Mouse (Mus musculus) embryonic stem cell, embryonic (primary cell): ENCODE measurements around the gene Rap1gap2.

Source experiments
- CTCF ChIA-PET, 4 experiments: fragments of 300-600 bp in 2 of 4; fragments of 350-600 bp in 2 of 4; sonication (Branson Sonifier 250); formaldehyde crosslinking; loops; one replicate each; lab custom pipeline; 2022; ENCODE audit warnings: inconsistent platforms in 2 of 4; lab: Charles Lee
- POLR2A ChIA-PET, 4 experiments: fragments of 300-600 bp in 2 of 4; fragments of 350-600 bp in 2 of 4; sonication (Branson Sonifier 250); formaldehyde crosslinking; loops; one replicate each; lab custom pipeline; 2022; ENCODE audit warnings: antibody characterized with exemption in 4 of 4, inconsistent platforms in 1 of 4; lab: Charles Lee

Gene Rap1gap2

DNA sequence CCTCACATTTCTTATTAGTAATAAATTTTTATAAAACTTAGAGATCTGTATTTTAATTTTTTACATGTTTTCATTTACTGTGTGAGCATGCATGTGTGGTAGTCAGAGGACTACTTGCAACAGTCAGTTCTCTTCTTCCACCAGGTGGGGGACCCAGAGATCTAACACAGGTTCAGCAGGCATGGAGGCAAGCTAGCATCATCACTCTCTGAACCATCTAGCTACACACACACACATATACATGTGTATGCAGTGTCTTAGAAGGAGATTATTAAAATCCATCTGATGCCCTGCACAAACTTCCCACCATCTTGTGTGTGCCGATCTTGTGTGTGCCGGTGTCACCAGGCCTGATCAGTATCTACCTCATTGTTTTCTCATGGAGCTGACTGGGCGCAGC, 233.9 kb downstream of the Rap1gap2 start:
- ChIA-PET POLR2A (interaction anchor here (0.7 to 2.4 kb wide), 13 partner anchors 10 to 171 kb away, joined by 3 to 16 read pairs (median 4); no protein-coding TSS in a partner anchor), CTCF (interaction anchor here (0.6 to 3.8 kb wide), 50 partner anchors 9 to 793 kb away, joined by 3 to 59 read pairs (median 4); no protein-coding TSS in a partner anchor)

DNA sequence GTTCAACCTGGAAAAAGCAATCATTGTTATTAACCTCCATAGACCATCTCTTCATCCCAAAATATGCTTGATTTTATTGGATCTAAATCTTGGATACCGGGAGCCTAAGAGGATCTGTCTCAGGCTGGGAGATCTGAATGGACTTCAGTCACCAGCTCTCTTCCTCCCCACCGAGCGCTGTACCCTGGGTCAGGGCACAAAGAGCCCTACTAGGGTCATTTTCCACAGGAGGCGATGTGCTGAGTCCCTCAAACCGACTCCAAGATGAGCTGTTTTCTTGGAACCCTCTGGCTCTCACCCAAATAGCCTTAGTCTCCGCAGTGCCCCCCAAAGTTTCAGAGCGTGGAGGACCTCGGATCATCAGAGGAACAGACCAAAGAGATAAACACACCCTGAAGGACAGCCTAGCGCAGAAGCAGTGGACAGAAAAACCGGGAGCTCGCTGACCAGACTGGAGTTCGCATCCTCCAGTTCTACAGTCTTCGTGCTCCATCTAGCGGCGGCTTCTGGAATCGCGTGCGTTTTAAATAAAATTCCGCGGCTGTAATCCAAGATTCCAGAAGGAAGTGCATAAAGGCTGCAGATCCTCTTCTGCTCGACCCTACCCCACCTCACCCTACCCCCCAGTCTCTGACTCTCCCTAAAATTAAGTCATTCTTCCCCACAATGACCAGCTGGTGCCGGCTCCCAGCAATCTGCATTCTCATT, 239.2 kb downstream of the Rap1gap2 start:
- CTCF ChIA-PET: interaction anchor here (0.5 to 3.1 kb wide), 42 partner anchors 8 to 1364 kb away, joined by 3 to 16 read pairs (median 3); partner anchors contain the start of genes Ctns (in 1 of the 4), Haspin (in 1 of the 4) and Shpk (in 1 of the 4)
- POLR2A ChIA-PET: interaction anchor here in 3 of 4 experiments (0.5 to 1.6 kb wide), 5 partner anchors 41 to 1173 kb away, joined by 3 to 5 read pairs (median 3); partner anchors contain the start of genes Ctns (in 1 of the 3) and Shpk (in 1 of the 3)

DNA sequence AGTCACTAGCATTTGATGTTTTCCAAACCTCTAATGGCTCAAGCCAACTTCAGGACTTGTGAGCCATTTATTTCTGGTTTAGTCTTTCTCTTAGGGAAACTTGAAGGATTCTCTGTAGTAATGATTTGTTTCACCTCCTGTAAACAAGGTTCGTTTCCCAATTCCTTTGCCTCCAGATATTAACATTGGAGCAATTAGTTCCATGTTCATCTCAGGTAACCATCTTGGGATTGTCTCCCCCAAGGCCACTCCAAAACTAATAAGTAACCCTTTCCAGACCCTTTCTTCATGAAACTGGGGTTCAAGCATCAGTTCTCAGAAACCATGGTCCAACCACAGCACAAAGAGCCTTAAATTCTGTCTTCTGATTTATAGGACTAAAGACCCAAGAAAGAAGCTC, 248.9 kb downstream of the Rap1gap2 start, which contains the start of gene Olfr412:
Olfr412 (plus strand) TSS at position 301 of the 400 bp plus-strand sequence.
- CTCF ChIA-PET: no interaction called here
- POLR2A ChIA-PET: no interaction called here

DNA sequence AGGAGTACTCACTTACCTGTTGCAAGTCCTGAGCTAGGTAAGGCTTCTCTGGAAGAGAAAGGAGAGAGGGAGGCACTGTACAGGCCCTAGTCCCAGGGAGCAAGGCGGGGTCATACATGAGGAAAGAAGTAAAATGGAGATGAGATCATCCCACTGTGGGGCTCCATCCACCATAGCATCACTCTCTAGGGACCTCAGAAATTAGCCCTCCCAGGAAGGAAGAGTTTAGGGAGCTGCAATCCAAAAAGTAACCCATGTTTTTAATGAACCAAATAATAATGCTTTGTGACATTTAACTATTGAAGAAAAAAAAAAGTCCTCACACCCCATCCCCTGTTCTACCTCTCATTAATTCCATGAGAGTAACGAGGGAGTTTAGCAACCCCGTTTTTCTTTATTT, 258.2 kb downstream of the Rap1gap2 start, which contains the start of gene Olfr411:
Olfr411 (minus strand) TSS at position 101 of the 400 bp plus-strand sequence.
- ChIA-PET CTCF (no interaction called here), POLR2A (no interaction called here)

DNA sequence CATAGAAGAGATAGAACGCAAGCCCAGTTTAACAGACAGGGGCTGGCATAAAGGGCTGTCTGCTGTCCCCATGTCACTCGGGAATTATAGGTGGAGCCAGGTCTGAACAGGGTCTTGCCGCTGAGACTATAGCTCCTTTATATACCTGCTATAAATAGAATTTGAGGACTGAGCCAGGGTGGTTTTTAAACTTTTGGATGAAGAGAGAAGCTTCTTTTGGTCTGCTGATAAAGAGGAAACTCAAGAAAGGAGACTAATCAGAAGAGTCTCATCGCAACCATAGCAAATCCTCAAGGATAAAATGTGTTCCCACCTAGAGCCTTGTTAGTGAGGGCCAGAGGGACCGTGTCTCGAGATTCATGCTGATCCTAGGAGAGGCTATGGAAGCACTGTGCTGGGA, 272.8 kb downstream of the Rap1gap2 start, which contains the start of gene Olfr410:
Olfr410 (minus strand) TSS at position 101 of the 400 bp plus-strand sequence.
- ChIA-PET POLR2A (no interaction called here), CTCF (interaction anchor here in 1 of 4 experiments (0.6 kb wide), 1 partner anchor 305 kb away, joined by 4 read pairs; no protein-coding TSS in a partner anchor)
